Mouse (Mus musculus) left cerebral cortex, adult 8-10 months (tissue): ENCODE measurements around the gene Selenoh. TPM values are rescaled to one million over a fixed set of nuclear protein-coding genes. Genes with fewer than 3 reads are reported as not detected.

Experiments used
- DNase-seq, 2 experiments: peaks; one replicate each; pipeline ENCODE4 v3.0.0; 2022; ENCODE audit warnings: low spot score in 2 of 2
- total RNA-seq, 4 experiments: library from RNA; stranded (reverse); gene quantifications; 2 replicates each; pipeline ENCODE4 v1.2.4; 2022

Gene Selenoh
- total RNA-seq, result 10 to 100 TPM; 31.1 to 43.1 (median 34.4) TPM

- peak; percentile 69 to 83 for DNase-seq
Observed at GRCm38 (mm10) chr2:84670569-84670933, at the start of gene Selenoh. Gene Selenoh (minus strand): TSS chr2:84670770.

GRCm38 (mm10) chr2:84717357-84717756 is 46.8 kb upstream of the Selenoh start:
- DNase-seq, result no peak

GRCm38 (mm10) chr2:84716423-84717355 is 46.1 kb upstream of the Selenoh start:
- DNase-seq, result no peak

GRCm38 (mm10) chr2:84715562-84716361 is 45.2 kb upstream of the Selenoh start:
- peak; percentile 76 to 95 for DNase-seq

- DNase-seq, result peak; percentile 96 to 98
Observed at GRCm38 (mm10) chr2:84714811-84715561, 44.4 kb upstream of the Selenoh start, which contains the start of gene Zdhhc5. Gene Zdhhc5 (minus strand): TSS chr2:84715180.

GRCm38 (mm10) chr2:84714422-84714810 is 43.8 kb upstream of the Selenoh start:
- DNase-seq, result peak in 1 of 2 experiments; percentile 24

- no peak for DNase-seq
Observed at GRCm38 (mm10) chr2:84711898-84712297, 41.3 kb upstream of the Selenoh start.

- DNase-seq, result no peak
Observed at GRCm38 (mm10) chr2:84707523-84707922, 37.0 kb upstream of the Selenoh start.

- DNase-seq, result no peak
Observed at GRCm38 (mm10) chr2:84705295-84705694, 34.7 kb upstream of the Selenoh start.

GRCm38 (mm10) chr2:84704329-84704728 is 33.8 kb upstream of the Selenoh start:
- no peak for DNase-seq

- DNase-seq, result no peak
Observed at GRCm38 (mm10) chr2:84703497-84703896, 32.9 kb upstream of the Selenoh start.

- no peak for DNase-seq
Observed at GRCm38 (mm10) chr2:84695007-84695695, 24.6 kb upstream of the Selenoh start.

GRCm38 (mm10) chr2:84690050-84690449 is 19.5 kb upstream of the Selenoh start:
- DNase-seq, result no peak

- DNase-seq, result no peak
Observed at GRCm38 (mm10) chr2:84688080-84688844, 17.7 kb upstream of the Selenoh start.

GRCm38 (mm10) chr2:84682605-84683183 is 12.1 kb upstream of the Selenoh start:
- DNase-seq, result no peak

- no peak for DNase-seq
Observed at GRCm38 (mm10) chr2:84679016-84679415, 8.4 kb upstream of the Selenoh start, which contains the start of gene Tmx2. Gene Tmx2 (minus strand): TSS chr2:84679140.

- peak; percentile 76 to 98 for DNase-seq
Observed at GRCm38 (mm10) chr2:84677968-84678880, 7.7 kb upstream of the Selenoh start, which contains the start of the genes Gm28635 and Med19. Gene Gm28635 (minus strand): TSS chr2:84678041. Gene Med19 (plus strand): TSS chr2:84678402.

GRCm38 (mm10) chr2:84677270-84677967 is 6.8 kb upstream of the Selenoh start:
- DNase-seq, result no peak
